Mouse (Mus musculus): ENCODE measurements around the gene Abcb8.
"Not testable (repeated sequence)": the region's sequence is repeated elsewhere in the genome, so short reads cannot be mapped to it uniquely, and the experiment has no call there.

Abcb8 gene

DNA sequence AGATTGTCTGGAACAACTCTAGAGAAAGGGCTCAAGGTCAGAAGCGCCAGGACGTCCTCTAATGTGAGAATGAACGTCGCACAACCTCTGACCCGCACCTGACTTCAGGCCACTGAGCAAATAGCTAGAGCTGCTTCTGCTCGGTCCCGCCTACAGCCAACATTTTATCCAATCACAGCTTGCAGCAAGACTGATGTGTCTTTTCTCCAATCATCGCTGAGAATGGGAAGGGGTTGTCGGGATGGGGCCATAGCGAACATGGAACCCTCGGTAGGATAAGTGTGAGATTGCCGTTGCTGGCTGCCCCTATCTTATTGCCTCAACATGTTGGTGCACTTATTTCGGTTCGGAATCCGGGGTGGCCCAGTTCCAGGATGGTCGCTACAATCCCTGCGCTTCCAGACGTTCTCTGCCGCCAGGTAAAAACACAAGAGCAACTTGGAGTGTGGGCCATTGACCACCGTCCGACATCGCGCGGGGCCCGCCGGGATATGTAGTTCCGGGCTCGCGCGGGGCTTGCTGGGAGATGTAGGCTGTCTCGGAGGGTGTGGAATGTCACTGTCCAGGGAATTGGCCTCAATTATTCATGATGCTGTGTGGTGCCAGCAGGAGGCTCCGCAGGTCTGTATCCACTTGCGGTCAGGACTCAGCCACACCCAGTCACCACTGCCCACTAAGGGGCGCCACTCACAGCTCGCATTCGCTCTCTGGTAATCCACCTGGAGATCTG is 867 bp downstream of the Abcb8 start:
- peak; percentile 93 for DNase-seq (ENCODE audit: low read depth, low spot score)

GRCm38 (mm10) chr5:24396254-24396653 is 2.8 kb downstream of the Abcb8 start:
- DNase-seq (ENCODE audit: low read depth, low spot score) = not testable (repeated sequence)

DNA sequence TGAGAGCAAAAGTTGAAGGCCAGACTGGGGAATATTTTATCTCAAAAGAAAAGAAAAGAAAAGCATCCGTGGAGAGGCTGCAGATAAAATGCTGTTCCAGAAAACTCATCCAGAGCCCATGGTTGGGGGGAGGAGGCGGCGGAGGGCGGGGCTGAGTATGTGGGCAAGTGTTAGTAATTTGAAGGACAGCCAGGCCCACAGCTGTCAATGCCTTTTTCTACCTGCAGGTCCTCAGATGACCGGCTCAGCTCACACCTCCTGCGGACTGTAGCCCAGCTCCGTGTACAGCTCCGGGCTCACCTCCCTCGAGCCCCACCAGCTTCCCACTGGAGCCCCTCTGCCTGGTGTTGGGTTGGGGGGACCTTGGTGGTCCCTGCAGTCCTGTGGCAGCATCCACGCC is 6.2 kb downstream of the Abcb8 start:
- DNase-seq (ENCODE audit: low read depth, low spot score) = no peak

- no peak for DNase-seq (ENCODE audit: low read depth, low spot score)
Measured at GRCm38 (mm10) chr5:24400362-24400761, 6.9 kb downstream of the Abcb8 start.

GRCm38 (mm10) chr5:24400911-24401605 is 7.6 kb downstream of the Abcb8 start:
- no peak for DNase-seq (ENCODE audit: low read depth, low spot score)

GRCm38 (mm10) chr5:24401969-24402368 is 8.5 kb downstream of the Abcb8 start:
- no peak for DNase-seq (ENCODE audit: low read depth, low spot score)

- DNase-seq (ENCODE audit: low read depth, low spot score) = no peak
Measured at GRCm38 (mm10) chr5:24404594-24405360, 11.3 kb downstream of the Abcb8 start.

GRCm38 (mm10) chr5:24405389-24405876 is 12.0 kb downstream of the Abcb8 start:
- DNase-seq (ENCODE audit: low read depth, low spot score) = no peak

DNA sequence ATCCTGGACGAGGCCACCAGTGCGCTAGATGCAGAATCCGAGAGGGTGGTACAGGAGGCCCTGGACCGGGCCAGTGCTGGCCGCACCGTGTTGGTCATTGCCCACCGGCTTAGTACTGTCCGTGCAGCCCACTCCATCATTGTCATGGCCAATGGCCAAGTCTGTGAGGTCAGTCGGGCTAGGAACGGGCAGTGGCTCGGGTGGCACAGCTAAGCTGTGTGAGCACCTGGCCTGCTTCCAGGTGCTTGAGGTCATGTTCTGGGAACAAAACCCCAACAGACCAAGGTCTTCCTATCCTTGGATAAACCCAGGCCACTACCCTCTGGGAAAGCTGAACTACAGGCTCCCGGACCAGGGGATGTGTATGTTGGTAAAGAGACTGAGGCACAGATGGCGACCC is 15.2 kb downstream of the Abcb8 start:
- DNase-seq (ENCODE audit: low read depth, low spot score) = no peak

- no peak for DNase-seq (ENCODE audit: low read depth, low spot score)
Measured at GRCm38 (mm10) chr5:24409466-24409865, 16.0 kb downstream of the Abcb8 start.

GRCm38 (mm10) chr5:24412063-24412462 is 18.6 kb downstream of the Abcb8 start:
- no peak for DNase-seq (ENCODE audit: low read depth, low spot score)

- no peak for DNase-seq (ENCODE audit: low read depth, low spot score)
Measured at GRCm38 (mm10) chr5:24413042-24413693, 19.7 kb downstream of the Abcb8 start, which contains the start of gene Asic3. Gene Asic3, plus strand, starts transcription at chr5:24413392.

DNA sequence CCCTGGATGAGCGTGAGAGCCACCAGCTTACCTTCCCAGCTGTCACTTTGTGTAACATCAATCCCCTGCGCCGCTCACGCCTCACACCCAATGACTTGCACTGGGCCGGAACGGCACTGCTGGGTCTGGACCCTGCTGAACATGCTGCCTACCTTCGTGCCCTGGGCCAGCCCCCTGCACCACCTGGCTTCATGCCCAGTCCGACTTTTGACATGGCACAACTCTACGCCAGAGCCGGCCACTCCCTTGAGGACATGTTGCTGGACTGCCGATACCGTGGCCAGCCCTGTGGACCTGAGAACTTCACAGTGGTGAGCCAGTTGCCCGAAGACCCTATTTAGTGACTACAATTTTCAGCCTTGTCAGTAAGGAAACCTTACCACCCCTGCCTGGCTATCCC is 20.5 kb downstream of the Abcb8 start:
- DNase-seq (ENCODE audit: low read depth, low spot score) = no peak

DNA sequence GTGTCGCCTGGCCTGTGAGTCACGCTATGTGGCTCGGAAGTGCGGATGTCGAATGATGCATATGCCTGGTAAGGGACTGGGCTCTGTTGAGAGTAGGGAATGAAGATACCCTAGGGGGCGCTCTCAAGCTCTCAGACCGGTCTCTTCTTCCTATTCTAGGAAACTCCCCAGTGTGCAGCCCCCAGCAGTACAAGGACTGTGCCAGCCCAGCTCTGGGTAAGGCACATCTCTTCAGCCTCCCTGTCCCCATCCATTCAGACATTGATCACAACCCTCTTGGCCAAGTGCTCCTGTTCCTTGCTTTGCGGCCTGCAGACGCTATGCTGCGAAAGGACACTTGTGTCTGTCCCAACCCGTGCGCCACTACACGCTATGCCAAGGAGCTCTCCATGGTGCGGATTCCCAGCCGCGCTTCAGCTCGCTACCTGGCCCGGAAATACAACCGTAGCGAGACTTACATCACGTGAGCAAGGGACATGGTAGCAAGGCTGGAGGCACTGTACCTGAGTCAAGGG is 22.8 kb downstream of the Abcb8 start:
- DNase-seq (ENCODE audit: low read depth, low spot score) = no peak

DNA sequence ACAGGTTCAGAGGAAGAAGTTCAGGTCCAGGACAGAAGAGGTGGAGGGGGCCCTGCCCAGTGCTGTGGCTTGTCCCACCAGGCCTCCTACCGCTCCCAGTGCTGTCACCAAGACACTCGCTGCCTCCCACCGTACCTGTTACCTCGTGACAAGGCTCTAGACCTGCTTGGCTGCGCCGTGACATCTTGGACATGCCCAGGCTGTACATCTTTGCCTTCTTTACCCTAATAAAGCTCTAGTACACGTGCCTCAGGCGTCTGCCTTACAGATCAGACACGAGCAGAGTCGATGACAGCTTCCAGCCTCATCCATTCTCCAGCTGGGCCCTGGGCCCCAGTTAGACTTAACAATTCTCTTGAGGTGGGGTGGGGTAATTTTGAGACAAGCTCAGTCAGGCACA is 24.1 kb downstream of the Abcb8 start:
- DNase-seq (ENCODE audit: low read depth, low spot score) = no peak

DNA sequence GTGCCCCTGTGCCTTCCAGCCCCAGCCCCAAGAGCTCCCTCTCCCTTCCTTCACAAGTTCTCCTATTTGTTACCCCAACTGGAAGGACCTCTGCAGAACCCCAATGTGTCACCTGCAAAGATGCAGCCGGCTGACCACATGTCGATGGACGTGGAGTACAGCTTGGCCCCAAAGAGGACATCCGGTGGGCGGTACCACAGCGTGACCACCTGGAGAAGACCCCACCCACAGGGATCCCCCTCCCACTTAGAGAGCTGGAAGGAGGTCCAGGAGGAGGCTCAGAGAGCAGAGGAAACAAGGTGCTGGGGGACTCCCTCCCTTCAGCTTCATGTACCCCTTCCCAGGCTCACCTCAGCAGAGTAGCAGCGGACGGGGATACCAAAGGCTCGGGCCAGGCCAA is 26.9 kb downstream of the Abcb8 start:
- no peak for DNase-seq (ENCODE audit: low read depth, low spot score)

DNA sequence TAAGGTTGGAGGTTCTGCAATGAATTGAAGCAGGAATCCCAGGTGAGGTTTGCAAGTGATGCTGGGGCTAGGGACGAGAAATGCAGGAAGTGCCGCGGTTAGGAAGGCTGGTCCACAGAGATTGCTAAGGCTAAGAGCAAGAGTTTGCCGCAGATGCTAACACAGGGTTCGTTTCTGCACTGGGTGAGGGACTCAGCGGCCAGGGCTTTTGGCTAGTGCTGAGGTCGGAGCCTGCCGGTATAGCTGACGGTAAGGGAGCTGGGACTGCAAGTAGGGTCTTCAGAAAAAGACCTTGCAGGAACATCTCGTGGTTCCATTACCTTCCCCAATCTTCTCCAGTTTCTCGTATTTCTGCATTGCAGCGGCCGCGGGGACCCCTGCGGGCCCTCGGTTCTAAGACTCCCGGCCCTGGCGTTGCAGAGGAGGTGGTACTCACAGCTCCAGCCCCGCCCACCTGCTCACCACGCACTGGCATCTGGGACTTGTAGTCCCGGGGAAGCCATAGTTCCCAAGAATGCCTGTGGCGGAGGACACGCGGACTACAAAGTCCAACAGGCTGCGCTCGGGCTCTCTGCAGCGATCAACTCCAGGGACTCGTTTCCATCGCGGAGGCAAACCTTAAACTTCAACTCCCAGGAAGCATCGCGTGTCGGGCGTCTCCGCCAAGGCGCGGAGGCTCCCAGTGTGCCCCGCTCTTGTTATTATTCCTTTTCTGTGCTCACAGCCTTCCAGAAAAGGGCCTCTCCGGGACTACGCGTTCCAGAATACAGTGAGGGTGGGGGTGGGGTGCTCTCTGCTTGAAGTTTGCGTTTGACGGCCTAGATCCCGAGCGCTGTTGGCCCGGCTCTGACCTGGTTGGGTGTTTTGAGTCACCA is 29.9 kb downstream of the Abcb8 start, which contains the start of the genes Cdk5 and Slc4a2:
Cdk5 (minus strand) TSS at position 402 of the 875 bp plus-strand sequence.
Slc4a2 (plus strand) TSS at position 709 of the 875 bp plus-strand sequence.
- DNase-seq (ENCODE audit: low read depth, low spot score) = peak; percentile 96

DNA sequence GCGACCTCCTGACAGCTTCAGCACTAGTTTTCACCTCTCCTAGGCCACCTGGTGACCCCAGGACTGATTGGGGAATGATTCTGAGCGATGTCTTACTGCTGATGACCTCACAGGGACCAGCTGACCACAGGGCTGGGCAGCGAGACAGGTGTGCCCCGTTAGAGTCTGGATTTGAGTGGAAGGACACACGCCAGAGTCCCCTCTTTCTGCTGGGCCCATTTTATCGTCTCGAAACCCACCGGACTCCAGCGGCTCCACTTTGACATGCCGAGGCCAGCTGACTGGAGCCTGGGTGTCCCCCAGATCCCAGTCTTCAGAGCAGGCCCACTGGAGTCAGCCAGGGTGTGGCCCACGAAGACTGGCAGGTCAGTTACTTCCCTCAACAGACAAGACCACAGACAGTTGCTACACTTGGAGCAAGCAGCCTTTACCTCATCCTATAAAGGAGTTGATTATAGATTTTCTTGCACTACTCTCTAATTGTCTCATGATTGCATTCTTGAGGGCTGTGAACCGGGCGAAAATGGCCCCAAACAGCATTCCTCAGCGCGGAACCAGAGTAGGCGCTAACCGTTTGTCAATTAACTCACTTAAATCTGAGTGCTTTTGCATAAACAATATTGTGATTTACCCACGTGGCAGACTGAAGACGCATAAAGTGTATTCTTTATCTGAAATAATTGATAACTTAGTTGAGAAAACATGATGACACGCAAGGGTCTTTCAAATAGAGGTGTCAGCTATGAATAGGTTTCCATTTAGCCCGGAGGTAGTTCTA is 30.7 kb downstream of the Abcb8 start:
- no peak for DNase-seq (ENCODE audit: low read depth, low spot score)

- peak; percentile 80 for DNase-seq (ENCODE audit: low read depth, low spot score)
Measured at GRCm38 (mm10) chr5:24424861-24425411, 31.5 kb downstream of the Abcb8 start.

All from retina, postnatal 7 days (tissue).